Mouse (Mus musculus): ENCODE measurements at regions not wholly inside any gene's neighbourhood (a gene's known extent, or its start where the extent isn't known, plus 50 kb on each side); places are given as distances from the start of the nearest gene placed in this dataset.

DNA sequence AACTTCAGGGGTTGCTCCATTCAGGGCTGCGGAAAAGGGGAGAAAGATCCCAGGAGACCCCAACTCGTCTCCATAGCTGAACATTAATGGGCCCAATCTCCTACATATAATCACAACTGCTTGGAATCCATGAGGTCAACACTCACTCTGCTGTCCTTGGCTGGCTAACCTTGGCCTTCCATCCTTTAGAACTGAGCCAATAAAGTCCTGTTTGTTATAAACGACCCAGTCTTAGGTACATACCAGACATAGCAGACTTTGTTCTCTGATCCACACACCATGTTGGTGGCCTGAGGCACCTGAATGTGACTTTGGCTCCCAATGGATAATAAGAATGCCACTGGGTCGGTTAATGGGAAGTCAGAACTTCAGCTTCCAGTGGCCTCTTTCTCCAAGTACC is 157.4 kb downstream of the Auh start:
- WGBS (ENCODE audit: insufficient replicate concordance), result 52% methylated on average over 4 of the region's 4 CpGs
- Histone ChIP-seq H3K27ac (ENCODE audit: low read length) (no peak overlapping the region), H3K4me3 (ENCODE audit: low read depth, low read length) (no peak overlapping the region), H3K4me1 (ENCODE audit: control insufficient read depth, low read depth, low read length) (no peaks in the 10 kb centered on the region), H3K9me3 (replicated peaks; ENCODE audit: control insufficient read depth, low read length) (no peaks in the 10 kb centered on the region), H3K9ac (ENCODE audit: low read depth, low read length) (no peak overlapping the region), H3K36me3 (ENCODE audit: control insufficient read depth, insufficient read depth) (no peaks in the 10 kb centered on the region), H3K27me3 (ENCODE audit: control insufficient read depth, insufficient read depth, low read depth, low read length) (no peaks in the 10 kb centered on the region), H3K4me2 (ENCODE audit: low read depth, low read length) (no peak overlapping the region)
- no peak for ATAC-seq (ENCODE audit: low read depth)

DNA sequence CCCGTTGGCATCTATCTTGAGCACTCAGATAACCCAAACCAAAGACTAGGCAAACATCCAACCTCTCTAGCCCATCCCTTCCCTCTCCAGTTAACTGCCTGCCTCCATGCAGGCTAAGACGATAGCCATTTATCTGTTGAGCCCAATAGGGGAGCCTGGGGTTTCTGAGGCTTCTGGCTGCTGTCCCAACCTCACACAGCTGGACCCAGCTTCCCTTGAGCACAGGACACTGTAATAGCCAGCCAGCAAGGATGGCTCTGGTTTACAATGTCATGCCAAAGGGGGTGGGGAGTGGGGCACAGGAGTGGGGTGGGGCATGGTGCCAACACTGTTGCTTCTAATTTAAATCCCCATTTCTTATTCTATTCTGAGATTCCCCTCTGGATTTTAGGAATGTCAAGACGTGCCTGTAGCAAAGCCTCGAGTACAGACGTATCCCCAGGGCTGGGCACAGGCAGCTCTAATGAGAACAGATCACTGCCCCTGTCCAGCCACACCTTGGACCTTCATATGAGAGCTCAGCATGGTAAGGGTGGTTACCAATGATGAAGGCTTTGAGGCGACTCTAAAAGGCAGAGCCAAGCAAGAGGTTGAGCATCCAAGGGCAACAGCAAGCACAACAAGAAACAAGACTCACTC is 152.0 kb downstream of the Auh start:
- 41% methylated on average over 6 of the region's 6 CpGs for WGBS (ENCODE audit: insufficient replicate concordance)
- Histone ChIP-seq H3K4me2 (ENCODE audit: low read depth, low read length) (no peak overlapping the region), H3K4me3 (ENCODE audit: low read depth, low read length) (no peak overlapping the region), H3K4me1 (ENCODE audit: control insufficient read depth, low read depth, low read length) (no peaks in the 10 kb centered on the region), H3K27me3 (ENCODE audit: control insufficient read depth, insufficient read depth, low read depth, low read length) (no peaks in the 10 kb centered on the region), H3K9me3 (replicated peaks; ENCODE audit: control insufficient read depth, low read length) (no peaks in the 10 kb centered on the region), H3K27ac (ENCODE audit: low read length) (no peak overlapping the region), H3K36me3 (ENCODE audit: control insufficient read depth, insufficient read depth) (no peaks in the 10 kb centered on the region), H3K9ac (ENCODE audit: low read depth, low read length) (no peak overlapping the region)
- ATAC-seq (ENCODE audit: low read depth), result no peak

DNA sequence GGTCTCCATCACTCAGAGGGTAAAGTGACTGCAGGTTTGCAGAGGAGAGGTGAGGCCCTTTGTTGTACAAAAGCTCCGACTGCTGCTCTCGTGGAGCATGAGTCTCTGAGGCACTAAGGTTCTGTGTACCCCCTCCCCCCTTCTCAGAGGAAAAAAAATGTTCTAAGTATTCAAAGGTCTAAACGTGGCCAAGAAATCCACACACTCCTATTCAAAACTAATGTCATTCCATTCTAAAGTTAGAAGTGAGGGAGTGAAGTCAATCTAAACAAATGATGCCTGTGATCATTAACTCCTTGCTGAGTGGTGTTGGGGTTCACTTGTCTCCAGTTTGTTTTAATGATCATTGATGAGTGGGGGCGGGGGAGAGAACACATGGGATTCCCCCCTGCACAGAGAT is 150.6 kb downstream of the Auh start:
- no peaks in the 10 kb centered on the region for H3K9me3 ChIP-seq (replicated peaks; ENCODE audit: control insufficient read depth, low read length)
- no peak for ATAC-seq (ENCODE audit: low read depth)
- H3K27ac ChIP-seq (ENCODE audit: low read length), result no peak overlapping the region
- no peaks in the 10 kb centered on the region for H3K4me1 ChIP-seq (ENCODE audit: control insufficient read depth, low read depth, low read length)
- WGBS (ENCODE audit: insufficient replicate concordance), result 27% methylated on average over 4 of the region's 4 CpGs
- no peaks in the 10 kb centered on the region for H3K36me3 ChIP-seq (ENCODE audit: control insufficient read depth, insufficient read depth)
- H3K9ac ChIP-seq (ENCODE audit: low read depth, low read length), result no peak overlapping the region
- H3K4me2 ChIP-seq (ENCODE audit: low read depth, low read length), result no peak overlapping the region
- H3K4me3 ChIP-seq (ENCODE audit: low read depth, low read length), result no peak overlapping the region
- H3K27me3 ChIP-seq (ENCODE audit: control insufficient read depth, insufficient read depth, low read depth, low read length), result no peaks in the 10 kb centered on the region
